Mouse (Mus musculus): ENCODE measurements around the gene Crip2. TPM values are rescaled to one million over a fixed set of nuclear protein-coding genes. Genes with fewer than 3 reads are reported as not detected.

Crip2 gene
- polyA plus RNA-seq, 1 experiment from 2014 or later, result 278 TPM

DNA sequence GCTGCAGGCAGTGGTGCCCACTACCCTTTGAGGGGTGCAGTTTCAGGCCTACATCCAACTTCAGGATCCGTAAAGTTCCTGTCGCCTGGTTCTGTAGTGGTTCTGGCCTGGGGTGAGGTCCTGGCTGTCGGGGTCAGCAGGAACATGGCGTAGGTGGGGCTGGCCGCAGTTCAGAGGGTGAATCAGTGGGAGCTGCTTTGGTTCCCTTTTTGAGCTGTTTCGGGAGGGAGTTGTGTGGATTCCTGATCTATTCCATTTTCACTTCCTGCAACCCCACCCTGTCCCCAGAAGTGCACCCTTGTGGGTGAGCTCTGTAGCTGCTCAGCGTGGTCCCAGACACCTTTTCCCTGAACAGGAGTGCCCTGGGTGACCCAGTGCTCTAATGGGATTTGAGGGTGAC, 13.9 kb downstream of the Crip2 start:
- no peak overlapping the region for H3K27ac ChIP-seq (replicated peaks)
- H3K27me3 ChIP-seq (ENCODE audit: low read depth, poor library complexity, severe bottlenecking), result peaks cover 63% of the 10 kb centered on the region
- no peak overlapping the region for H3K4me3 ChIP-seq
- H3K36me3 ChIP-seq, result peaks cover 12% of the 10 kb centered on the region
- no peaks in the 10 kb centered on the region for H3K9me3 ChIP-seq (replicated peaks)
- DNase-seq (ENCODE audit: low spot score), result no peak
- H3K4me1 ChIP-seq, result peaks cover 53% of the 10 kb centered on the region
- 89% methylated on average over 7 of the region's 7 CpGs for WGBS

- H3K4me3 ChIP-seq, result peak overlapping the region; percentile 72
- peaks cover 46% of the 10 kb centered on the region for H3K4me1 ChIP-seq
- 84% methylated on average over 6 of the region's 6 CpGs for WGBS
- H3K9me3 ChIP-seq (replicated peaks), result no peaks in the 10 kb centered on the region
- H3K36me3 ChIP-seq, result peaks cover 14% of the 10 kb centered on the region
- DNase-seq (ENCODE audit: low spot score), result no peak
- H3K27ac ChIP-seq (replicated peaks), result peak overlapping the region; percentile 79; the same call in 1 of the 2 replicates
- peaks cover 55% of the 10 kb centered on the region for H3K27me3 ChIP-seq (ENCODE audit: low read depth, poor library complexity, severe bottlenecking)
Observed at GRCm38 (mm10) chr12:113154747-113155075, 14.7 kb downstream of the Crip2 start.

DNA sequence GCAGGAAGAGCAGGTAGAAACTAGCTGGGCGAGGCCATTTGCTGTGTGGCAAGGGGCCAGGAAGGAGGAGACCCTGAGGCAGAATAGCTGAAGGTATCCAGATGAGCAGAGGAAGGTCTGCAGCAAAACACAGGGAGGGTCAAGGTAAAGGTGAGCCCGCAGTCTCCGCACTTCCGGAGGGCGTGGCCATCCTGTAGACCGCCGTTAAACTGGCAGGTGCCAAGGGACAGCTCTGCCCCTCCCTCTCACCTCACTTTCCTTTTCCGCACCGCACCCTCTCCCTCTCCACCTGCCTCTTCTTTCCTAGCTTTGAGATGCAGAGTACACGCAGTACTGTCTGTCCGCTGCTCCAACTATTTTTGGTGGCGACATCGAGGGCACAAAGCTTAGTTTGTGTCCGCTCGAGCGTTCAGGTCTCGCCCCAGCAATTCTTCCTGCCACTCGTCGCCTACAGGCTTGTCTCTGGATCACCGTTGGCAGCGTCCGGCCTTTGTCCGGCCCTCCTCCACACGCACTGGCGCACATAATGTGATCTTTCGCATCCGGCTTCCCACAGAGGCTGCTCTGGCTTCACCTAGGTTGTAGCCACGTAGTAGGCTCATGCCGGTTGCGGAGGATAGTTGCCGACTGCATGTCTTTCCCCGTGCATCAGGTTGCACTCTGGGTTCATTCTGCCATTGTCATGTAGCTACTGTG, 15.2 kb downstream of the Crip2 start:
- H3K9me3 ChIP-seq (replicated peaks), result no peaks in the 10 kb centered on the region
- H3K27ac ChIP-seq (replicated peaks), result peak overlapping the region; percentile 79
- peaks cover 46% of the 10 kb centered on the region for H3K4me1 ChIP-seq
- peaks cover 50% of the 10 kb centered on the region for H3K27me3 ChIP-seq (ENCODE audit: low read depth, poor library complexity, severe bottlenecking)
- WGBS, result 4% methylated on average over 32 of the region's 32 CpGs
- H3K36me3 ChIP-seq, result peaks cover 19% of the 10 kb centered on the region
- H3K4me3 ChIP-seq, result peak overlapping the region; percentile 72
- peak; percentile 68 for DNase-seq (ENCODE audit: low spot score)

GRCm38 (mm10) chr12:113155887-113156539, 16.0 kb downstream of the Crip2 start, which contains the start of gene Tedc1:
Tedc1 (plus strand) TSS chr12:113156421.
- H3K36me3 ChIP-seq, result peaks cover 26% of the 10 kb centered on the region
- peaks cover 42% of the 10 kb centered on the region for H3K27me3 ChIP-seq (ENCODE audit: low read depth, poor library complexity, severe bottlenecking)
- H3K9me3 ChIP-seq (replicated peaks), result no peaks in the 10 kb centered on the region
- peak within 1 kb of the TSS; percentile 81 for H3K27ac ChIP-seq (replicated peaks)
- peak within 1 kb of the TSS; percentile 72 for H3K4me3 ChIP-seq
- peak; percentile 99 for DNase-seq (ENCODE audit: low spot score)
- WGBS, result under 1% methylated on average over 46 of the region's 46 CpGs
- H3K4me1 ChIP-seq, result peaks cover 45% of the 10 kb centered on the region

GRCm38 (mm10) chr12:113156540-113156929, 16.5 kb downstream of the Crip2 start:
- WGBS, result under 1% methylated on average over 23 of the region's 23 CpGs
- peaks cover 37% of the 10 kb centered on the region for H3K27me3 ChIP-seq (ENCODE audit: low read depth, poor library complexity, severe bottlenecking)
- DNase-seq (ENCODE audit: low spot score), result no peak
- H3K27ac ChIP-seq (replicated peaks), result peak overlapping the region; percentile 81
- H3K4me3 ChIP-seq, result peak overlapping the region; percentile 72
- peaks cover 40% of the 10 kb centered on the region for H3K4me1 ChIP-seq
- H3K36me3 ChIP-seq, result peaks cover 31% of the 10 kb centered on the region
- no peaks in the 10 kb centered on the region for H3K9me3 ChIP-seq (replicated peaks)

- WGBS, result 41% methylated on average over 8 of the region's 8 CpGs
- no peak for DNase-seq (ENCODE audit: low spot score)
- peaks cover 32% of the 10 kb centered on the region for H3K27me3 ChIP-seq (ENCODE audit: low read depth, poor library complexity, severe bottlenecking)
- peaks cover 35% of the 10 kb centered on the region for H3K4me1 ChIP-seq
- H3K9me3 ChIP-seq (replicated peaks), result no peaks in the 10 kb centered on the region
- peaks cover 36% of the 10 kb centered on the region for H3K36me3 ChIP-seq
- H3K27ac ChIP-seq (replicated peaks), result peak overlapping the region; percentile 81
- H3K4me3 ChIP-seq, result peak overlapping the region; percentile 72
Observed at GRCm38 (mm10) chr12:113157002-113157401, 17.0 kb downstream of the Crip2 start.

DNA sequence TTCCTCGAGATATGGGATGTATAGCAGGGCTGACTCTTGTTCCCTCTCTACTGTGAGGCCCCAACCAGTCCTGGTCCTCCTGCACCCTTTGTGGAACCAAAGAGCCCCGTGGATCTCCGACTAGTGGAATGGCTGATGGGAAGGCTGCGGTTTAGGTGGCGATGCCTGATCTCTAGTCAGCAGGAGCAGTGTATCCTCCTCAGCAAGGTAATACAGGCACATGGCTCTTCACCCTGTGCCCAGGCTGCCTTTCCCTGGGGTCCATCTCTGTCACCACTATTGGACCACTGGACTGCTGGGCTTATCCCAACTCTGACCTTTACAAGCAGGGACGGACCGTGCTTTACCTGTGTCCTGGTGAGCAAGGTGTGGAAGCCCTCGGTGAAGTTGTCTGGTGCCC, 17.5 kb downstream of the Crip2 start:
- WGBS, result 93% methylated on average over 8 of the region's 8 CpGs
- peaks cover 27% of the 10 kb centered on the region for H3K27me3 ChIP-seq (ENCODE audit: low read depth, poor library complexity, severe bottlenecking)
- no peaks in the 10 kb centered on the region for H3K9me3 ChIP-seq (replicated peaks)
- peaks cover 41% of the 10 kb centered on the region for H3K36me3 ChIP-seq
- DNase-seq (ENCODE audit: low spot score), result no peak
- peaks cover 30% of the 10 kb centered on the region for H3K4me1 ChIP-seq
- peak overlapping the region; percentile 72 for H3K4me3 ChIP-seq
- H3K27ac ChIP-seq (replicated peaks), result no peak overlapping the region

GRCm38 (mm10) chr12:113157971-113158370, 17.9 kb downstream of the Crip2 start:
- H3K27me3 ChIP-seq (ENCODE audit: low read depth, poor library complexity, severe bottlenecking), result peaks cover 23% of the 10 kb centered on the region
- H3K4me1 ChIP-seq, result peaks cover 28% of the 10 kb centered on the region
- DNase-seq (ENCODE audit: low spot score), result no peak
- H3K36me3 ChIP-seq, result peaks cover 46% of the 10 kb centered on the region
- no peak overlapping the region for H3K27ac ChIP-seq (replicated peaks)
- WGBS, result 94% methylated on average over 8 of the region's 8 CpGs
- no peak overlapping the region for H3K4me3 ChIP-seq
- no peaks in the 10 kb centered on the region for H3K9me3 ChIP-seq (replicated peaks)

DNA sequence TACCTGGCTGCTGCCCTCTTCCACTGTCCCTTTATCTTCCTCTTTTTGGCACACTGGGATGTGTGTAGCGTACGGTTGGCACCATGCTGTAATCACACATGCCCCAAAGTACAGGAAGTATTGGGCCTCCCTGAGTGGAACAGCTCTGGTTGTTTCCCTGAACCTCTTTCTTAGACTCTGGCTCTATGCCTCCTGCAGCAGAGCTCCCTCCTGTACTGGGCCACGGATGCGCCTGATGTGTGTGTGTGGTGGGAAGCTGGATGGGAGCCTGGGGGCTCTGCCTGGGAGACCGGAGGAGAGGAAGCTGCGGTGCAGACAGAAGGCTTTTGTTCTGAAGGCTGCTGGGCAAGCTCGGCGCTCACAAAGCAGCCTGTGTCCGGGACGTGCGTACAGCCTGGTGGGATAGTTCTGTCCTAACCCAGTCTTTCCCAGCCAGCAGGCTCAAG, 23.5 kb downstream of the Crip2 start:
- H3K9me3 ChIP-seq (replicated peaks), result no peaks in the 10 kb centered on the region
- DNase-seq (ENCODE audit: low spot score), result no peak
- peaks cover 55% of the 10 kb centered on the region for H3K36me3 ChIP-seq
- 90% methylated on average over 11 of the region's 11 CpGs for WGBS
- no peak overlapping the region for H3K27ac ChIP-seq (replicated peaks)
- no peaks in the 10 kb centered on the region for H3K27me3 ChIP-seq (ENCODE audit: low read depth, poor library complexity, severe bottlenecking)
- H3K4me3 ChIP-seq, result no peak overlapping the region
- H3K4me1 ChIP-seq, result no peaks in the 10 kb centered on the region

- WGBS, result 86% methylated on average over 9 of the region's 9 CpGs
- Histone ChIP-seq H3K27me3 (ENCODE audit: low read depth, poor library complexity, severe bottlenecking) (no peaks in the 10 kb centered on the region), H3K36me3 (peaks cover 20% of the 10 kb centered on the region)
Observed at GRCm38 (mm10) chr12:113168031-113168536, 28.0 kb downstream of the Crip2 start.

DNA sequence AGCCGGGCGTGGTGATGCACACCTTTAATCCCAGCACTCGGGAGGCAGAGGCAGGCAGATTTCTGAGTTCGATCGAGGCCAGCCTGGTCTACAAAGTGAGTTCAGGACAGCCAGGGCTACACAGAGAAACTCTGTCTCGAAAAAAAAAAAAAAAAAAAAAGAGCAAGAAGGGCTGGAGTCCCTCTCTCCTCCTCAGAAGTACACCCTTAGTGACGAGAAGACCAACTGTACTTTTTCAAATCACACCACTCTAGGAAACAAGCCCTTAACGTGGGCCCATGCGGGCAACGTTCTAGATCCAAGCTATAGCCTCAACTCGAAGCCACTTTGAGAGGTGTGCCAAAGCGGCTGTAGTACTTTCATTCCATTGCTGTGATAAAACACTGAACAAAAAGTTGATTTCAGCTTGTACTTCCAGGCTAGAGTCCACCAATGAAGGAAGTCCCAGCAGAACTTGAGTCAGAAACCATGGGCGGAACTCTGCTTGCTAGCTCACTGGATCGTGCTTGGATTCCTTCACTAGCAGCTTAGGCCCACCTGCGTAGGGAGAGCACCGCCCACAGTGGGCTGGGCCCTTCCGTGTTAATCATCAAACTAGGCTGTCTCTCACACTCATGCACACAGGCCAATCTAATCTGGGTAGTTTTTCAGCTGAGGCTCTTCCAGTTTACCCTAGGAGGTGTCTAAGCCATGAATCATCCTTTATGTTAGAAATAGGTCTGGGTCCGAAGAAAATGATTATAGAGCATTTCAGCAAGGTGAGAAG, 37.1 kb downstream of the Crip2 start:
- Histone ChIP-seq H3K27ac (replicated peaks) (no peak overlapping the region), H3K4me3 (no peak overlapping the region), H3K27me3 (ENCODE audit: low read depth, poor library complexity, severe bottlenecking) (no peaks in the 10 kb centered on the region), H3K36me3 (no peaks in the 10 kb centered on the region), H3K4me1 (no peaks in the 10 kb centered on the region), H3K9me3 (replicated peaks) (no peaks in the 10 kb centered on the region; the same call in 1 of the 2 replicates)
- no peak for DNase-seq (ENCODE audit: low spot score)
- 87% methylated on average over 18 of the region's 18 CpGs for WGBS

More at GRCm38 (mm10) chr12:113168031-113168536, 28.0 kb downstream of the Crip2 start:
- no peak for DNase-seq (ENCODE audit: low spot score)
- Histone ChIP-seq H3K4me1 (no peaks in the 10 kb centered on the region), H3K4me3 (no peak overlapping the region), H3K27ac (replicated peaks) (no peak overlapping the region), H3K9me3 (replicated peaks) (no peaks in the 10 kb centered on the region)

- DNase-seq (ENCODE audit: low spot score), result no peak
- Histone ChIP-seq H3K36me3 (no peaks in the 10 kb centered on the region), H3K27ac (replicated peaks) (no peak overlapping the region), H3K4me1 (peaks cover 11% of the 10 kb centered on the region), H3K4me3 (no peak overlapping the region), H3K9me3 (replicated peaks) (no peaks in the 10 kb centered on the region; the same call in 1 of the 2 replicates), H3K27me3 (ENCODE audit: low read depth, poor library complexity, severe bottlenecking) (peaks cover 17% of the 10 kb centered on the region)
- 74% methylated on average over 4 of the region's 4 CpGs for WGBS
Observed at GRCm38 (mm10) chr12:113181020-113181419, 41.0 kb downstream of the Crip2 start.

Measured in midbrain, embryonic 10.5 days (tissue).